Mouse (Mus musculus) T-helper 2 cell (primary cell): ENCODE data around the gene Dnttip2.

Source experiments
- in situ Hi-C: fragments of 300-600 bp; cut with MboI, MseI; formaldehyde crosslinking; loops from one replicate; pipeline ENCODE4 v1.15.1; 2025; ENCODE audit warnings: high pct_unique_total_duplicates

The Dnttip2 gene

GRCm38 (mm10) chr3:122289344-122289743, 15.2 kb downstream of the Dnttip2 start:
- in situ Hi-C loops: loop anchor here (5.0 kb wide), 1 partner anchor 42 kb away; the partner anchor contains the start of gene Gclm

- in situ Hi-C loops: no loop called here
These were observed 16.5 kb downstream of the Dnttip2 start for GRCm38 (mm10) chr3:122290696-122291095.

DNA sequence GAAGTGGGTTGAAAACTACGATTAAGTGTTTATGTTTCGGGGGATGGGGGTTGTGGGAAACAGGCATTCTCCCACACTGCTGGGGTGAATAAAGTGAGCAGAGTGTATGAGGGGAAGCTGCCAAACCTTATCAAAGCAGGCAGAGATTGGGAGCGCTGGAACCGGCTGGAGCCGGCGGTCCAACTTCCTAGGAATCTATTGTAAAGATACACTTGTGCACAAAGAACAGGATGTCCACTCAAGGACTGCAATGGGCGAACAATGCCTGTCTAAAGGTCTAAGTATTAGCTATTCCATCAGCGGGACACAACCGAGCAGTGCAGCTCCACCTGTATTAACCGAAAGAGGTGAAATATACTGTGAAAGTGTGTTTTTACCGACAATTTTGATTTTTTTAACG, 17.6 kb downstream of the Dnttip2 start:
- in situ Hi-C loops: no loop called here

- in situ Hi-C loops: no loop called here
These were observed 18.4 kb downstream of the Dnttip2 start for GRCm38 (mm10) chr3:122292300-122293222.

- in situ Hi-C loops: no loop called here
These were observed 19.2 kb downstream of the Dnttip2 start for GRCm38 (mm10) chr3:122293223-122293953.

DNA sequence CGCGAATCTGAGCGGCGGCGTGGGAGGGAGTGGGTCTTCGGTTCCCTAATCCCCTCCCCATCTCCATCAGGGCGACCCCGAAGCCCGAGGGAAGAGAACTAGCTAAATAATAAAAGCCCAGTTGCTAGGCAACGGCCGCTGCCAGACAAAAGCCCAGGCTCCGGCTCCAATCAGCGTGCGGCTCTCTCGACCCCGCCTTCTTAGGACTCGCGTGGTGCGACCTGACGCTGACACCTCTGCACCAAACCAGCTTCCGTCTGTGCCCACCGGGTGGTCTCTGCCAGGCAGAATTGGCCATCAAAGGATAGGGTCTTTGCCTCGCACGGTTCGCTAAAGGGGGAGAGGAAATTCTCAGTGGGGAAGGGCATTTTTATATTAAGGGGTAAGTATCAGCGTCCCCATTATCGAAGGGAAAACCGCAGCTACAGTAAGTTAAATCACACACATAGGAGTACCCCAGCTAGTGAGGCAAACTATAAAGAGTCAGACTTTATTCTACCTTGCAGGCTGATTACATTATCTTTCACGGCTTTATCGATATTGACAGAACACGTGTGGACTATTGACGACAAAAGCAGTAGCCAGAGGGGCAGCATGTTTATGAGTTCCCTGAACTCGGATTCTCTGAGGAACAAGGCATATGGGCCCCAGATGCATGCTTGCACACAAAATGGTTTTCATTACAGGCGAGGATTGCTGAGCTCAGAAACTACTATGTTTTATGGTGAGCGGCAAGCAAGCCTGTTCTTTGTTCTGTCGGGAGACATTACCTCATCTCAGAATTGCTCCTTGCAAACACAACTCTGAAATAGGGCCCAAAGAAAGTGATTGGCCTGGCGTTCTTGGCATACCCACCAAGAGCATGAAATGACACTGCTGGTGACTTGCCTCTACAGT, 20.0 kb downstream of the Dnttip2 start, which contains the start of gene Bcar3:
TSS of gene Bcar3 (plus strand) at position 183 of the 897 bp plus-strand sequence.
- in situ Hi-C loops: no loop called here

- in situ Hi-C loops: no loop called here
These were observed 21.3 kb downstream of the Dnttip2 start for GRCm38 (mm10) chr3:122295511-122295910.

DNA sequence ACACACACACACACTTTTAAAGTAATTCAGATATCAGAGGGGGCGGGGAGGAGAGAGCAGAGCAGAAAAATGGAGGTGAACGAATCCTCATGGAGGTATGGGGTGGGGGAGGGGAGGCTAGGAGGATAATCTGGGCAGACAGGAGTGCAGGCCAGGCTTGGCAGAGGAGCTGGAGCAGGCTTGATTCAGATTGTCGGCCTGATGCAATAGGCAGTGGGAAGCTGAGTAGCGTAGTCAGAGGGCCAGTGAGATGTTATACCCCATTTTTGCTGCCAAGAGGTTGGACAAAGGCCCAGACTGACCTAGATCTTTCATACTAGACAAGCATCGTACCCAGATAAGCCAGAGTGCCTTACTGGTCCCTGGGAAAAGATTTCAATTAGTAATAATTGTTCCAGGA, 22.8 kb downstream of the Dnttip2 start:
- in situ Hi-C loops: no loop called here

GRCm38 (mm10) chr3:122300983-122301919, 27.1 kb downstream of the Dnttip2 start:
- in situ Hi-C loops: no loop called here

DNA sequence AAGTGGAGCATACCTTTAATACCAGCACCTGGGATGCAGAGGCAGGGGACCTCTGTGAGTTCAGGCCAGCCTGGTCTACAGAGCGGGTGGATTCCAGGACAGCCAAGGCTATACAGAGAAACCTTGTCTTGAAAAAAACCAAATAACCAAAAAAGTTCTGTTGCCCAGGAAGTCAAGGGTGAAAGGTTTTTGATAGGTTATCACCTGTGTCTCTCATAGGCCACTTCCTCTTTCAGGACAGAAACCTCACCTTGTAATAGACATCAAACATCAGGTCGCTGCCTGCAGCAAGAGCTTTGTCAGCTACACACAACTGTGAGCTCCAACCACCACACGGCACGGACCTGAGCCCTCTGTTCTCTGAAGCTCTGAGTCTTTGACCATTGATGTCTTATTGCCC, 30.4 kb downstream of the Dnttip2 start:
- in situ Hi-C loops: no loop called here

- in situ Hi-C loops: no loop called here
These were observed 33.9 kb downstream of the Dnttip2 start for GRCm38 (mm10) chr3:122307894-122308671.

- in situ Hi-C loops: no loop called here
These were observed 34.8 kb downstream of the Dnttip2 start for GRCm38 (mm10) chr3:122308981-122309380.

DNA sequence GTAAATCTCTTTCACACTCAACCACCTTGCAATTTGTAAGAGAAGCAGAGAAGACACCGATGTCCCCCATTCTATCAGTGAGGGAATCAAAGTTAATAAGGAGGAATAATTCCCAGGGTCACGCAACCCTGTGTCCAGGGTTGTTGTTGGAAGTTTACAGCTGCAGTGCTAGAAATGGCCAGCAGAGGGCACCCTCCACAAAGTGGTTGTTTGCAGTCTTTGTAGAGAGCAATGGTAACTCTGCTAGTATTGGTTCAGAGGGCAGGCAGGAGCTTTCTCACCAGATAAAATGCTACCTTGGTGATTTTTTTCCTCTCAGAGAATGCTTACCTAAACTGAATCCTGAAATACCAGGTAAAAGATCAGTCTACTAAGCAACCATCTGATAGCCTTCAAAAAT, 37.9 kb downstream of the Dnttip2 start:
- in situ Hi-C loops: loop anchor here (5.0 kb wide), 2 partner anchors 155 to 330 kb away; no protein-coding TSS in a partner anchor

DNA sequence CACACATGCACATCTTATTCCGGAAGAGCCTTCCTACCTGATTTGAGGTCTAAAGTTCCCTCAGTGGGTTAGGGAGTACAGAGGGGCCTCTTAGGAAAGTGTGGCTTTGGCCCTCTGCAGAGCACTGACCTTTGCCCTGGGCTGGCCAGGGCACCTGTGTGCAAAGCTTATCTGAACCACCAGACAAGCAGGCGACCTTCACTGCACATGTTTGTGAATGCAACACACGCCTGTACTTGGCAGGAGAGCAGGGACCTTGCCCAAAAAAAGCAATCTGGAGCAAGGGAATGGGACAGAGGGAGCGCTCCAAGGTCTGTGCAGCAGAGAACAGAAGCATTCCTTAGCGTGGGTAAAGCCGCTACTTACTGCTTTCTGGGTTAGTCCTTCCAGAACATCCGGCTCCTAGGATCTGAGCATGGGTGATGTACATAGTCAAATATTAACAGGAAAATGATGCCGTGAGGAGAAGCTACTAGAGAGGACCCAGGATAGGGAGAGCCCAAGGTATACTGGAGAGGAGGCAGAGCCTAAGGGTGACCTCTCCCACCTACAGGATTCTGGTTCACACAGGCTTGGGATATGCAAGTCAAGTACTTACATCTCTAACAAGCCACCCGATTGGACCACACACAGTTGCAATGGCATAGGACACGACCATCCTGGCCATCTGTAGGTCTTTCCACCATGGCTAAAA, 38.9 kb downstream of the Dnttip2 start:
- in situ Hi-C loops: loop anchor here (5.0 kb wide), 2 partner anchors 154 to 329 kb away; no protein-coding TSS in a partner anchor

DNA sequence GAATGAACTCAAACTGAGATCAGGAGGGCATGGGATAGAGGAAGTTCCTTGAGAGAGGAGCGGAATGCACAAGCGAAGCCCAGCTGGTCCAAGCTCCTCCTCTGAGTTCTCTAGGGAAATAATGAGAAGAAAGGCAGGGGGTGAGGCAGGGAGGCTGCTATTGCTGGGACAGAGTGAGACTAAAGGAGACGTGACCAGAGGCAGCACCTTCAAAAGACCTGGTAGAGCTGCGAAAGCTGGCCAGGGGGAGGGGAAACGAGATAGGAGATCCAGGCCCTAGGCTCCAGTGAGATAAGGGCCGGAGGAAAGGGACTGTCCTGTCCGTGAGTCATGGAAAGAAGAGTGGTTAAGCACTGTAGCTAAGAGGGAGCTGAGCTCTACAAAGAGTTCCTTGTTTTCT, 39.7 kb downstream of the Dnttip2 start:
- in situ Hi-C loops: loop anchor here (5.0 kb wide), 2 partner anchors 153 to 328 kb away; no protein-coding TSS in a partner anchor

- in situ Hi-C loops: no loop called here
These were observed 42.4 kb downstream of the Dnttip2 start for GRCm38 (mm10) chr3:122316621-122317020.

- in situ Hi-C loops: no loop called here
These were observed 43.2 kb downstream of the Dnttip2 start for GRCm38 (mm10) chr3:122317339-122317738.

DNA sequence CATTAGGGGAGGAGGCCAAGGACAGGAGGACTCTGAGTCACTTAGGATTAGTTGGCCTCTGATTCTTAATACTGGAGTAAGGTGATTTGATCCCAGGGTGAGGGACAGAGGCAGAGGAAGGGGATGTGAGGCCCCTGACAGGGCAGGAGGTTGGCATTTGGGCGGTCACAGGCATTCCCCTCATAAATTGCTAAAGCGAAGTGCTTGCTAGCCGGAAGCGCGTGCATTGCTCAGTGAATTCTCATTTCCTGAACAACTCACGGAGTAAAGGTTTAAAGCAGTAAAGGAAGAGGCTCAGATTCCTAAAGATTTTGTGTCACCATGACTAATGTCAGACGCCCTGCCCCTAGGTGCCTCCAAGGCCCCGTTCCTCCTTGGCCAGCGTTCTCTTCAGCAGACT, 48.0 kb downstream of the Dnttip2 start:
- in situ Hi-C loops: loop anchor here (10.0 kb wide), 1 partner anchor 793 kb away; no protein-coding TSS in a partner anchor

DNA sequence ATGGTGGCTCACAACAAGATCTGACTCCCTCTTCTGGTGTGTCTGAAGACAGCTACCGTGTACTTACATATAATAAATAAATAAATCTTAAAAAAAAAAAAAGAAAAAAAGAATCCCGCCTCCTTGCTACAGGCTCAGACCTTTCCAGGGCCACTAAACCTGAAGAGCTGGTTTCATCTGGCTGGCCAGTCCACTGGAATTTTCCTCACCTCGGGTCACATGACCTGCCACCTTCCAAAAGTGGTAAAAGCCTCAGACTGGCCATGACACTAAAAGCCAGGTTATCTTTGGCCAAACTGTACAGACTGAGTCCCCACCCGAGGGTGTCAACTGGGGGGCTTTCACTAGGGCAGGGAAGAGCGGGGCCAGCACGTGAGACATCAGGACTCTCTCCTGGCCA, 49.7 kb downstream of the Dnttip2 start:
- in situ Hi-C loops: loop anchor here (10.0 kb wide), 1 partner anchor 791 kb away; no protein-coding TSS in a partner anchor
